7 mouse cellular contexts compared by ENCODE assay signal in the genomic region with DNA sequence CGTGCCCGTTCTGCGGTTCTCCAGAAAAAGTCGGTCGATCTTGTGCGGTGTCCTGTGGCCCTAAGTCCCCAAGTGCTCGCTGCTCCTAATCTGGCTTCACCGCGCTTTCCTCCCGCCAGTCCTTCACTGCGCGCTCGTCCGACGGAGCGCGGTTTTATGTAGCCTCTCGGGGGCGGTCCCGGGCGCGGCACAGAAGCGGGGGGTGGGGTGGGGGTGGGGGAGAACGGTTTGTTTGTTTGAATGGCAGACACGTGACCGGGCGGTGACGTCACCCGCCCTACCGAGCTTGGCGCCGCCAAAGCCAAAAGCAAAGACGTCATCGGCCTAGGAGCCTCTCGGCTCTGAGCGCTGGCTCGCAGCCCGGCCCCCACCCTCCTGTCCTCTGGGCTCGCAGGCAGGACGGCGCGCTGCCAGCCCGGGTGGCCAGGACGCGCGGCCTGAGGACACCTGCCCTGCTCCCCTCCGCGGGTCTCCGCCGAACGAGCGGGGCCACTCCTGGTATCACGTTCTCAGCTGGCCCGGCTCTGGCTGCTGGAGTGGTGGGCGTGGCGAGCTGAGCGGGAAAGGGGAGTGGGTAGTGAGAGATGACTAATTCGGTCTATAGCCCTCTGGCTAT. TPM values are rescaled to one million over a fixed set of nuclear protein-coding genes. Genes with fewer than 3 reads are reported as not detected.
A peak's percentile ranks its signal among the peaks of the same experiment; 100 is the strongest.
DNase-seq lines count a peak whose midpoint lies in the region; ATAC-seq lines count a peak whose summit lies in the region.

No protein-coding gene starts in this region.

- peak overlapping the region; percentile 89 for H3K9ac ChIP-seq in intestine, embryonic 16.5 days (ENCODE audit: low read depth, low read length)
- peak overlapping the region; percentile 85 for H3K9ac ChIP-seq in midbrain, embryonic 11.5 days (ENCODE audit: low read length)

- H3K27ac ChIP-seq in intestine, embryonic 16.5 days (ENCODE audit: low read length): peak overlapping the region; percentile 98
- H3K27ac ChIP-seq in midbrain, embryonic 11.5 days (ENCODE audit: low read depth, low read length): peak overlapping the region; percentile 97

- H3K4me3 ChIP-seq in intestine, embryonic 16.5 days (ENCODE audit: low read length): peak overlapping the region; percentile 71
- H3K4me3 ChIP-seq in midbrain, embryonic 11.5 days (ENCODE audit: low read depth, low read length): peak overlapping the region; percentile 63

- H3K4me2 ChIP-seq in intestine, embryonic 16.5 days (ENCODE audit: low read depth, low read length): peak overlapping the region; percentile 83
- peak overlapping the region; percentile 78 for H3K4me2 ChIP-seq in midbrain, embryonic 11.5 days

- peak; percentile 92 for ATAC-seq in intestine, embryonic 16.5 days
- ATAC-seq in midbrain, embryonic 11.5 days (ENCODE audit: low FRiP score): peak; percentile 93

- H3K9me3 ChIP-seq in intestine, embryonic 16.5 days (ENCODE audit: control insufficient read depth, low read length): no peaks in the 10 kb centered on the region
- H3K9me3 ChIP-seq in midbrain, embryonic 11.5 days (ENCODE audit: control insufficient read depth, low read length): no peaks in the 10 kb centered on the region

- H3K4me1 ChIP-seq in intestine, embryonic 16.5 days (ENCODE audit: control insufficient read depth, insufficient read depth, low read length): peaks cover 42% of the 10 kb centered on the region
- peaks cover 33% of the 10 kb centered on the region for H3K4me1 ChIP-seq in midbrain, embryonic 11.5 days (ENCODE audit: control insufficient read depth, insufficient read depth, low read length)

- WGBS in intestine, embryonic 16.5 days: under 1% methylated on average over 58 of the region's 58 CpGs
- under 1% methylated on average over 58 of the region's 58 CpGs for WGBS in midbrain, embryonic 11.5 days

- no peaks in the 10 kb centered on the region for H3K36me3 ChIP-seq in intestine, embryonic 16.5 days (ENCODE audit: control insufficient read depth, insufficient read depth, low read length)
- H3K36me3 ChIP-seq in midbrain, embryonic 11.5 days (ENCODE audit: control insufficient read depth, insufficient read depth, low read length): no peaks in the 10 kb centered on the region

- no peaks in the 10 kb centered on the region for H3K27me3 ChIP-seq in intestine, embryonic 16.5 days (replicated peaks; ENCODE audit: control insufficient read depth, insufficient read depth, low read length)
- no peaks in the 10 kb centered on the region for H3K27me3 ChIP-seq in midbrain, embryonic 11.5 days (ENCODE audit: control insufficient read depth, insufficient read depth, low read length)

- intact Hi-C loops in left cerebral cortex, postnatal 36 days (cut with DNase I): loop anchor here (2.0 to 5.0 kb wide), 4 partner anchors 42 to 124 kb away; a partner anchor contains a TSS

- DNase-seq in adrenal gland, adult 2 months: peak; percentile 98
- peak; percentile 97 for DNase-seq in embryo, embryonic 11.5 days (ENCODE audit: low read depth, low spot score)
- DNase-seq in gastrocnemius, postnatal 4 days (ENCODE audit: low spot score in 2 of 2): peak; percentile 94 to 98
- peak; percentile 96 to 97 for DNase-seq in left cerebral cortex, postnatal 36 days (ENCODE audit: low spot score in 2 of 2)
- peak; percentile 99 for DNase-seq in midbrain, embryonic 11.5 days (ENCODE audit: low spot score, missing footprints)
- peak; percentile 100 for DNase-seq in skeletal muscle tissue, adult 2 months (ENCODE audit: low read depth, low spot score)

RNA-seq across cellular contexts. Expression of a gene that starts 52.8 kb away (rescaled TPM):
- total RNA-seq in adrenal gland, adult 2 months (2021): 100 to 1,000 TPM; 166 to 170 TPM
- polyA plus RNA-seq in adrenal gland, adult 2 months (2012; rRNA removed): 132 and 156 TPM in 2 replicates
- 100 to 1,000 TPM; 150 to 167 TPM for total RNA-seq in gastrocnemius, postnatal 4 days (2021)
- 88.6 and 91.2 TPM in 2 replicates for polyA plus RNA-seq in intestine, embryonic 16.5 days (2015; fragmentation: Nextera tagmentation; extraction: Ambion mirVana)
- total RNA-seq in left cerebral cortex, postnatal 36 days (2021): 100 to 1,000 TPM; 154 TPM
- 129 and 130 TPM in 2 replicates for polyA plus RNA-seq in midbrain, embryonic 11.5 days (2014; fragmentation: Nextera tagmentation; extraction: Ambion mirVana)

RNA-seq across cellular contexts. Expression of a gene that starts 53.5 kb away (rescaled TPM):
- total RNA-seq in adrenal gland, adult 2 months (2021): 10 to 100 TPM; 33.5 to 67.7 TPM
- polyA plus RNA-seq in adrenal gland, adult 2 months (2012; rRNA removed): 80.9 and 86.9 TPM in 2 replicates
- 10 to 100 TPM; 33.6 to 42.9 TPM for total RNA-seq in gastrocnemius, postnatal 4 days (2021)
- polyA plus RNA-seq in intestine, embryonic 16.5 days (2015; fragmentation: Nextera tagmentation; extraction: Ambion mirVana): 12.2 and 14.4 TPM in 2 replicates
- total RNA-seq in left cerebral cortex, postnatal 36 days (2021): 10 to 100 TPM; 25.0 to 66.5 TPM
- 30.2 TPM in 2 replicates for polyA plus RNA-seq in midbrain, embryonic 11.5 days (2014; fragmentation: Nextera tagmentation; extraction: Ambion mirVana)

Comparison
In these comparisons a context has a peak if more than half of its experiments do, and no peak if none do; other contexts are left out.
1. Peak in every context shown above with its lines: DNase-seq, ATAC-seq, H3K4me3 ChIP-seq and H3K27ac ChIP-seq.